Mouse (Mus musculus) testis, postnatal 10 days (tissue): ENCODE results near the gene 1190005I06Rik.

Experiments
- DNase-seq: peaks from one replicate; pipeline ENCODE4 v3.0.0; 2021; ENCODE audit warnings: low spot score

Gene 1190005I06Rik

DNA sequence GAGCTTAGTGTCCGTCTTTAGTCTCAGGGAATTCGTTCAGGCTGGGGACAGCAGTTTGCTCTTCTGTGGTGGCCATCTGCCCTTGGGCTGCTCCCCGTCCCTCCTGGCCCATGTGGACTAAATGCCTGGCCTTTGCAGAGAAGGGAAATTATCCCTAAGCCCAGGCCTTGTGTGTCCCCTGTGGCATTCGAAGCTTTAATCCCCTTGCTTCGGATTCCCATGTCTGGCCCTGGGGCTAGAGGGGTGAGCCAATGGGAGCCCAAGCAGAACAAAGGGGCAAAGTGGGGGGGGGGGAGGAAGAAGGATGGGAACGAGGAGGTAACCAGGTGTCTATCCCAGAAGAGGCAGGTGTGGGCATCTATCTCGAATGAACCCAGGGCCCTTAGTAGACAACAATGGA, at the start of gene 1190005I06Rik:
Gene 1190005I06Rik, minus strand, starts transcription at position 101 of the 400 bp plus-strand sequence.
- DNase-seq, result no peak

- DNase-seq, result no peak
Measured at GRCm38 (mm10) chr8:120696401-120697153, 49.1 kb upstream of the 1190005I06Rik start.

DNA sequence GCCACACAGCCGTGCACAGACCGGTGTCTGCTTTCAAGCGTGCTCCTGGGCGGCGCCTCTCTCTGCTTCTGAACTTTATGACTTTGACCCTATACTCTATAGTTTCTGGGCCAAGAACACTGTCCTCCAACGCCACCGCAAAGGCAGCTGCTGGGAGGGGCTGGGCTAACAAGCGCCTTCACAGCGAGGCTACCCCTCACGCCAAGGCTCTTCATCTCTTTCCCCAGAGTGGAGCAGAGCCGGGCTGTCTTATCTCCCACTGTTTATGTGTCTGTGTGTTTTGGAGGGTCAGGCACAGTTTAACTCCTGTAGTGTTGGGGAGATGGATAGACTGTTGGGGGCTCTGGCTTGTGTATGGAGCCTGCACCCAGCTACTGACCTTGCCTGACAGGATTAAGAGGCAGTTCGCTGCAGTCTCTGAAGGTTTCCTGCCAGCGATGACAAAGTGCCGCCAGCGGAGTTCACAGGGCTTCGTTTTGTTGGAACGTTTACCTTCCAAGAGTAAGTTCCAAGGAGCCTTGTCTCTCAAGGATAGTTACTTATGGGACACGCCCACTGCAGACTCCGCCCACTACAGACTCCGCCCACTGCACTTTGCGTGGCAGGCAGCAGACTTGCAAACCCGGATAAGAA, 46.5 kb upstream of the 1190005I06Rik start:
- peak; percentile 75 for DNase-seq

- DNase-seq, result no peak
Measured at GRCm38 (mm10) chr8:120692934-120693333, 45.5 kb upstream of the 1190005I06Rik start.

GRCm38 (mm10) chr8:120688511-120688910, 41.1 kb upstream of the 1190005I06Rik start:
- no peak for DNase-seq

DNA sequence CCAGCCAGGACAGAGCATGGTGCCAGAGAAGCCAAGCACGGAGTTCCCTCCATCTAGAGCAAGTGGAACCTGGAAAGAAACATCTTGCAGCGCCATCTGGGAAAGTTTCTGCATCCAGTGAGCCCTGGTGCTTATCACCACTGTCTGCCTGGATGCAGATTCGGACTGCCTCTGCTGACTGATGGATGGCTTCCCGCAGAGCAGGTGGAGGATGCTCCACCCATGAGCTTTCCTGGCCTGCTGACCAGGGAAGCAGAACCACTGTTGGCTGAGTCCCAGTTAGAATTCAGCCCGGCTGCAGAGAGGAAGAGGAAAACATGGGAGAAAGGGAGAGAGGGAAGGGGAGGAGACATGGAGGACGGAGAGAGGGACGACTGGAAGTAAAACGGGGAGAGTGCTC, 40.4 kb upstream of the 1190005I06Rik start:
- DNase-seq, result no peak

GRCm38 (mm10) chr8:120686576-120686975, 39.1 kb upstream of the 1190005I06Rik start:
- no peak for DNase-seq

GRCm38 (mm10) chr8:120686051-120686450, 38.6 kb upstream of the 1190005I06Rik start:
- DNase-seq, result no peak

DNA sequence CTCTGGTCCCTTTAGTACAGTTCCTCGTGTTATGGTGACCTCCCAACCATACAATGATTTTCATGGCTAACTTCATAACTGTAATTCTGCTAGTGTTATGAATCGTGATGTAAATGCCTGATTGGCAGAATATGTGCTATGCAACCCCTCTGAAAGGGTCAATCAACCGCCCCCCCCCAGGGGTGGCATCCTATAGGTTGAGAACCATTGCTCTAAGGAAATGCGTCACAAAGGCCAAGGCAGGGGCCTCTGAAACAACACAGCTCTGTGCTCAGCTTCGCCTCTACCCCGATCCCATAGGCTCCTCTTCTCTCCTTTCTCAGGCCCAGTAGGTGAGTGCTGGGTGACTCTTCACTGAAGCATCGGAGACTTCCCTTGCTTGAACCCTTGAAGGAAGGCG, 38.2 kb upstream of the 1190005I06Rik start:
- no peak for DNase-seq

DNA sequence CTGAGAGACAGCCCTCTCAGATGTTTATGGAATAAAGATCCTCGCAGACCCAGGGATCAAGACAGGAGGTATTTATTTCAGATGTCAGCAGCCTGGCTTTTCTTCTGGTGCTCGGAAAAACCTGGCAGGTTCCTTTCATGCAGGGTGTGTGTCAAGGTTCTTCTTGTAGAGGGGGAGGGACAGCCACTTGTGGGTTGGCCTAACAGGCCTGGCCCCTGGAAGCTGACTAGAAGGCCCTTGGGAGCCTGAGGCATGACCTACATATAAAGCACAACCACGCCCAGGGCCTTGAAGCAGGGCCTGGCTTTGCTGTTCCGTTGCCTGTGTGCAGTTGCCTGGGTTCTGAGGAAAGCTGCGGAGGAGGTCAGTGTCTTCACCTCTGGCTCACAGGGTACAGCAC, 37.7 kb upstream of the 1190005I06Rik start:
- DNase-seq, result no peak

- DNase-seq, result no peak
Measured at GRCm38 (mm10) chr8:120684082-120684481, 36.6 kb upstream of the 1190005I06Rik start.

DNA sequence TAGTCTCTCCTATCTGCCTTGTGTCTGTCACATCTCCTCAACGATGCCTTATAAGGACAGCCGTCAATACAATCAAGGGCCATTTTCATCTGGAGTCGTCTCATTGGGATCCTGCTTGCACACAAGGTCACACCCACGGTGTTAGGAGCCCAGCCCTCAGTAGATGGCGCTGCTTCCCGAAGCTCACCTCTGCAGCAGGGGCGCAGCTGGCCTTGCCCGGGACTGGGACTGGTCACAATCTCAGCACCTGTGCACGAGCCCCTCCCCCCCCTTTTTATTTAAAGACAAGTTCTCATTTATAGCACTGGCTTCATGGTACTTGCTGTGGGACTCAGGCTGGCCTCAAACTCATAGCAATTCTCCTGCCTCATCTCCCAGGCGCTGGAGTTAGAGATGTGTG, 36.2 kb upstream of the 1190005I06Rik start:
- DNase-seq, result peak; percentile 85

DNA sequence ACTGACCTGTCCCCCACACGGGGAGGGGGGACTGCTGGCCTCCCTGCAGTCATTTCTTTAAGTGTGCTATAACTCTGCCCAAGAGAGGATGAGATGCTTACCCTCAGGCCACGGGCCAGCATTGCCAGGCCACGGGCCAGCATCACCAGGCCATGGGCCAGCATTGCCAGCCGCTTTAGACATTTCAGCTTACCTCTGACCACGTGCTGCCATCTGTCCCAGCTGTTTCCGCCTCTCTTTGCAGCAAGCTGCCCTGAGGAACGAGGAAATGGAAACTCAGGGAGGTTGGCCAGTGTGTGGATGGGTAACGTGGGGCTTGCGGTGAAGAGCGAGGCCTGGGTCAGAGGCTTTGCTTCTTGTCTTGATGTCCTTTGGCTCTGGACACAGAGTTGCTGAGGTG, 33.7 kb upstream of the 1190005I06Rik start:
- no peak for DNase-seq

GRCm38 (mm10) chr8:120680405-120680804, 33.0 kb upstream of the 1190005I06Rik start:
- peak; percentile 76 for DNase-seq

- DNase-seq, result no peak
Measured at GRCm38 (mm10) chr8:120679629-120680387, 32.4 kb upstream of the 1190005I06Rik start.

- peak; percentile 95 for DNase-seq
Measured at GRCm38 (mm10) chr8:120678447-120678846, 31.0 kb upstream of the 1190005I06Rik start.

- no peak for DNase-seq
Measured at GRCm38 (mm10) chr8:120675718-120676117, 28.3 kb upstream of the 1190005I06Rik start.

- no peak for DNase-seq
Measured at GRCm38 (mm10) chr8:120673298-120673697, 25.9 kb upstream of the 1190005I06Rik start.

DNA sequence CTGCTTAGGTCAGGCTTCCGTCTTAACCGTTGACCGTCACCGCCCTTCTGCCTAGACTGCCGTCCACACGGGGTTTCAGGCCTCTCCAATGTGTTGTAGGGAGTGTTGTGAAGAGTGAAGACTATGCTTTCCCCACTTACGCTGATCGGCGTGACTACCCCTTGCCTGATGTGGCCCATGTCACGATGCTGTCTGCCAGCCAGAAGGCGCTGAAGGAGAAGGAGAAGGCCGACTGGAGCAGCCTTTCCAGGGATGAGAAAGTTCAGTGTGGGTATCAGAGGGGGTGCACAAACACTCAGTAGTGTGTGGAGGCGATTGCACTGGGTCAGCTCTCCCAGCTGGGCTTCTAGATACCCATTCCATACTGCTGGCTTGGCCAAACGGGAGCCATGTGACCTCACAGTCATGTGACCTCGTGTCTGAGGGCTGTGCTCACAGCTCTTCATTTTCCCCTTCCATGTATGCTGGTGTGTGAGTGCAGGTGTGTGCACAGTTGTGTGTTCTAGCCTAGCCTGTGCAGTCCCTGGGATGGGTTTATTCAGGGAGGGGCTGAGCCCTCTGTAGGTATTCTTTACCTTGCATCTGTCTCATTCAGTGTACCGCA, 25.3 kb upstream of the 1190005I06Rik start:
- no peak for DNase-seq

GRCm38 (mm10) chr8:120671775-120672174, 24.3 kb upstream of the 1190005I06Rik start:
- DNase-seq, result no peak

GRCm38 (mm10) chr8:120668374-120668905, 21.0 kb upstream of the 1190005I06Rik start, which contains the start of gene Emc8:
Gene Emc8 (minus strand): TSS chr8:120668573.
- DNase-seq, result peak; percentile 73
